Mouse (Mus musculus) embryonic facial prominence, embryonic 12.5 days (tissue): ENCODE results near the gene Pias3. TPM values are rescaled to one million over a fixed set of nuclear protein-coding genes. Genes with fewer than 3 reads are reported as not detected.
"Not testable (repeated sequence)": the region's sequence is repeated elsewhere in the genome, so short reads cannot be mapped to it uniquely, and the experiment has no call there.

ENCODE experiments used
- ATAC-seq: fragments of 200-750 bp; cut with Nextera tagmentation; 2 replicates; pipeline ENCODE4 v1.8.0; 2017; ENCODE audit not compliant: insufficient number of reproducible peaks, insufficient read depth, low FRiP score, low TSS enrichment
- H3K27ac ChIP-seq: fragments of 300-500 bp; sonication (generic); 2 replicates; pipeline ENCODE4 v1.5.1; 2016; ENCODE audit warnings: mild to moderate bottlenecking
- H3K27me3 ChIP-seq: fragments of 300-500 bp; sonication (generic); 2 replicates; pipeline ENCODE4 v1.6.1; 2016; ENCODE audit warnings: mild to moderate bottlenecking, moderate library complexity
- H3K36me3 ChIP-seq: fragments of 300-500 bp; sonication (generic); 2 replicates; pipeline ENCODE4 v1.6.1; 2016; ENCODE audit warnings: mild to moderate bottlenecking
- H3K4me1 ChIP-seq: fragments of 300-500 bp; sonication (generic); 2 replicates; pipeline ENCODE4 v1.6.1; 2016
- H3K4me2 ChIP-seq: fragments of 300-500 bp; sonication (generic); replicated peaks from 2 replicates; pipeline ENCODE4 v1.6.1; 2016; ENCODE audit warnings: mild to moderate bottlenecking, moderate library complexity
- H3K4me3 ChIP-seq: fragments of 300-500 bp; sonication (generic); 2 replicates; pipeline ENCODE4 v1.5.1; 2016; ENCODE audit warnings: mild to moderate bottlenecking
- H3K9ac ChIP-seq: fragments of 300-500 bp; sonication (generic); 2 replicates; pipeline ENCODE4 v1.6.1; 2016; ENCODE audit warnings: mild to moderate bottlenecking, moderate library complexity
- H3K9me3 ChIP-seq: fragments of 300-500 bp; sonication (generic); 2 replicates; pipeline ENCODE4 v1.6.1; 2016; ENCODE audit warnings: mild to moderate bottlenecking, moderate library complexity
- WGBS: fragments of 180-500 bp; shearing (Covaris S2); methylation state at CpG from one replicate; pipeline ENCODE4 v1.1.7; 2016; 5-methylcytosine and 5-hydroxymethylcytosine counted together
- polyA plus RNA-seq: library from polyadenylated mRNA; unstranded; fragments of >200 nt; fragmentation: Nextera tagmentation; extraction: Ambion mirVana; gene quantifications from 2 replicates; pipeline ENCODE4 v1.2.1, GENCODE M21; 2016

Gene Pias3
- polyA plus RNA-seq, result 77.4 and 77.5 TPM in 2 replicates

- peak within 1 kb of the TSS; percentile 94 for H3K9ac ChIP-seq
- H3K4me1 ChIP-seq, result peaks cover 26% of the 10 kb centered on the region
- H3K4me2 ChIP-seq, result peak within 1 kb of the TSS; percentile 67
- peak within 1 kb of the TSS; percentile 78 for H3K4me3 ChIP-seq
- peaks cover 19% of the 10 kb centered on the region for H3K36me3 ChIP-seq
- H3K27me3 ChIP-seq, result no peaks in the 10 kb centered on the region
- under 1% methylated on average over 35 of the region's 35 CpGs for WGBS
- ATAC-seq, result peak; percentile 84
- no peaks in the 10 kb centered on the region for H3K9me3 ChIP-seq
- peak within 1 kb of the TSS; percentile 97 for H3K27ac ChIP-seq
Measured at GRCm38 (mm10) chr3:96696198-96696765, at the start of gene Pias3. Gene Pias3, plus strand, starts transcription at chr3:96696384.

DNA sequence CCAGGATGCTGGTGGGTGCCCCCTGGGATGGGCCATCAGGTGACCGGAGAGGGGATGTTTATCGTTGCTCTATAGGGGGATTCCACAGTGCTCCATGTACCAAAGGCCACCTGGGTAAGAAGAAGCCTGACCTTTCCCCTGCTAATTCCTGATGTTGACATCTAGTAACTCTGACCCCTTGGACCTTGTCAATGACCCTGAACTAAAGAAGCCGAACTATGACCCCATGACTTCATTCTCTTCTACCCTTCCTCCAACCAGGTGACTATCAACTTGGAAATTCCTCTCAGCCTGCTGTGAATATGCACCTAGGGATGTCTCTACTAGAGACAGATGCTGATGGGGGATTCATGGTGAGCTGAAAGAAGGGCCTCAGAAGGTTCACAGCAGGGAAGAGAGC lies 48.8 kb upstream of the Pias3 start:
- no peak overlapping the region for H3K4me3 ChIP-seq
- no peak for ATAC-seq
- 70% methylated on average over 3 of the region's 3 CpGs for WGBS
- peaks cover 22% of the 10 kb centered on the region for H3K36me3 ChIP-seq
- no peaks in the 10 kb centered on the region for H3K4me1 ChIP-seq
- no peak overlapping the region for H3K9ac ChIP-seq
- H3K9me3 ChIP-seq, result no peaks in the 10 kb centered on the region
- H3K27me3 ChIP-seq, result no peaks in the 10 kb centered on the region
- H3K4me2 ChIP-seq, result no peak overlapping the region
- no peak overlapping the region for H3K27ac ChIP-seq

DNA sequence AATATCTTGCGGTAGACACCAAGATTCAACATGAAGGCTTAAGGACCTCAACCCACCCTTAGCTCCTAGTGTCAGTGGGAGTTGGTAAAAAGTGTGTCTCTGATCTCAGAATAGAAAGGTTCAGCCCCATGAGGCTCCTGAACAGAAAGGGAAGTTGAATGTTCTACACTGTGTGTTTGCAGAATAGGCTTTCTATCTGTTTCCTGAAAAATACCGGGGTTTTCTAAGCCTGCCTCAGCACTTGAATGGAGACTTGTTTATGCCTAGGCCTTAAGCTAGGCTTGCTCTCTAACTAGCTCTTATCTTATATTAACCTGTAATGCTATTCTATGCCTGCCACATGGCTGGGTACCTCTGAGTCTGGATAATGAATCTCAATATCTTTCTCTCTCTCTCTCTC lies 35.3 kb upstream of the Pias3 start:
- H3K27me3 ChIP-seq, result no peaks in the 10 kb centered on the region
- no peak overlapping the region for H3K27ac ChIP-seq
- H3K9me3 ChIP-seq, result no peaks in the 10 kb centered on the region
- no peak overlapping the region for H3K4me2 ChIP-seq
- ATAC-seq, result no peak
- H3K36me3 ChIP-seq, result peaks cover 4% of the 10 kb centered on the region; the same call in 1 of the 2 replicates
- WGBS, result 93% methylated on average over 2 of the region's 2 CpGs
- no peak overlapping the region for H3K4me3 ChIP-seq
- H3K4me1 ChIP-seq, result peaks cover 17% of the 10 kb centered on the region
- no peak overlapping the region for H3K9ac ChIP-seq

- H3K27me3 ChIP-seq, result no peaks in the 10 kb centered on the region
- no peaks in the 10 kb centered on the region for H3K9me3 ChIP-seq
- ATAC-seq, result no peak
- WGBS, result 45% methylated on average over 8 of the region's 8 CpGs
- H3K27ac ChIP-seq, result peak overlapping the region; percentile 82
- peak overlapping the region; percentile 51 for H3K4me2 ChIP-seq
- H3K36me3 ChIP-seq, result no peaks in the 10 kb centered on the region
- H3K4me3 ChIP-seq, result peak overlapping the region; percentile 19; the same call in 1 of the 2 replicates
- H3K4me1 ChIP-seq, result peaks cover 17% of the 10 kb centered on the region
- H3K9ac ChIP-seq, result 0 out of 2 replicates have a peak overlapping the region, but pooled peaks have one; percentile 15
Measured at GRCm38 (mm10) chr3:96662731-96663316, 33.4 kb upstream of the Pias3 start.

GRCm38 (mm10) chr3:96663432-96664239 lies 32.5 kb upstream of the Pias3 start:
- Histone ChIP-seq H3K27ac (peak overlapping the region; percentile 82), H3K4me1 (peaks cover 17% of the 10 kb centered on the region), H3K9ac (peak overlapping the region; percentile 45; the same call in 1 of the 2 replicates), H3K4me2 (peak overlapping the region; percentile 51), H3K9me3 (no peaks in the 10 kb centered on the region), H3K36me3 (no peaks in the 10 kb centered on the region), H3K4me3 (peak overlapping the region; percentile 19), H3K27me3 (no peaks in the 10 kb centered on the region)
- 7% methylated on average over 18 of the region's 18 CpGs for WGBS
- ATAC-seq, result peak; percentile 91

DNA sequence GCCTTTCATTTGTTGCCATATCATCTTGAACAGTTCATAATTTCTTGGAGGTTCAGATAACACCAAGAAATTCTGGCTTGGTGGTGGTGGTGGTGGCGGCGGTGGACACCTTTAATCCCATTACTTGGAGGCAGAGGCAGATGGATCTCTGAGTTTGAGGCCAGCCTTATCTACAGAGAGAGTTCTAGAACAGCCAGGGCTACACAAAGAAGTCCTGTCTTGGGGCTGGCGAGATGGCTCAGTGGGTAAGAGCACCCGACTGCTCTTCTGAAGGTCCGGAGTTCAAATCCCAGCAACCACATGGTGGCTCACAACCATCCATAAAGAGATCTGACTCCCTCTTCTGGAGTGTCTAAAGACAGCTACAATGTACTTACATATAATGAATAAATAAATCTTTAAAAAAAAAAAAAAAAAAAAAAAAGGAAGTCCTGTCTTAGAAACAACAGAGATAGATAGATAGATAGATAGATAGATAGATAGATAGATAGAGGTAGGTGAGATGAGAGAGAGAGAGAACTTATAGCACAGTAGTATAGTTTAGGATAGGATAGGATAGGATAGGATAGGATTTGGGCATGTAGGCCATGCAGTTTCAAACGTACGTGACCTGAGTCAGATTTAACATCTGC lies 30.3 kb upstream of the Pias3 start:
- 86% methylated on average over 7 of the region's 7 CpGs for WGBS
- H3K9ac ChIP-seq, H3K4me2 ChIP-seq, H3K36me3 ChIP-seq, H3K4me3 ChIP-seq, H3K27me3 ChIP-seq, H3K9me3 ChIP-seq, H3K27ac ChIP-seq, ATAC-seq: not testable (repeated sequence)
- peaks cover 17% of the 10 kb centered on the region for H3K4me1 ChIP-seq

GRCm38 (mm10) chr3:96666916-96667315 lies 29.3 kb upstream of the Pias3 start:
- no peak overlapping the region for H3K4me2 ChIP-seq
- no peak overlapping the region for H3K9ac ChIP-seq
- H3K4me1 ChIP-seq, result peaks cover 17% of the 10 kb centered on the region
- no peak for ATAC-seq
- no peaks in the 10 kb centered on the region for H3K9me3 ChIP-seq
- H3K36me3 ChIP-seq, result no peaks in the 10 kb centered on the region
- H3K27ac ChIP-seq, result no peak overlapping the region
- no peak overlapping the region for H3K4me3 ChIP-seq
- H3K27me3 ChIP-seq, result 0 out of 2 replicates have a peak, but pooled peaks cover 3% of the 10 kb centered on the region
- 91% methylated on average over 5 of the region's 5 CpGs for WGBS

- no peak overlapping the region for H3K4me3 ChIP-seq
- no peak overlapping the region for H3K9ac ChIP-seq
- no peaks in the 10 kb centered on the region for H3K36me3 ChIP-seq
- peaks cover 17% of the 10 kb centered on the region for H3K4me1 ChIP-seq
- ATAC-seq, result no peak
- no peak overlapping the region for H3K27ac ChIP-seq
- no peaks in the 10 kb centered on the region for H3K9me3 ChIP-seq
- WGBS, result 34% methylated on average over 1 of the region's 1 CpGs
- H3K27me3 ChIP-seq, result 0 out of 2 replicates have a peak, but pooled peaks cover 3% of the 10 kb centered on the region
- no peak overlapping the region for H3K4me2 ChIP-seq
Measured at GRCm38 (mm10) chr3:96667316-96667715, 28.9 kb upstream of the Pias3 start.

- 97% methylated on average over 5 of the region's 5 CpGs for WGBS
- ATAC-seq, result no peak
Measured at GRCm38 (mm10) chr3:96668424-96669067, 27.6 kb upstream of the Pias3 start.

DNA sequence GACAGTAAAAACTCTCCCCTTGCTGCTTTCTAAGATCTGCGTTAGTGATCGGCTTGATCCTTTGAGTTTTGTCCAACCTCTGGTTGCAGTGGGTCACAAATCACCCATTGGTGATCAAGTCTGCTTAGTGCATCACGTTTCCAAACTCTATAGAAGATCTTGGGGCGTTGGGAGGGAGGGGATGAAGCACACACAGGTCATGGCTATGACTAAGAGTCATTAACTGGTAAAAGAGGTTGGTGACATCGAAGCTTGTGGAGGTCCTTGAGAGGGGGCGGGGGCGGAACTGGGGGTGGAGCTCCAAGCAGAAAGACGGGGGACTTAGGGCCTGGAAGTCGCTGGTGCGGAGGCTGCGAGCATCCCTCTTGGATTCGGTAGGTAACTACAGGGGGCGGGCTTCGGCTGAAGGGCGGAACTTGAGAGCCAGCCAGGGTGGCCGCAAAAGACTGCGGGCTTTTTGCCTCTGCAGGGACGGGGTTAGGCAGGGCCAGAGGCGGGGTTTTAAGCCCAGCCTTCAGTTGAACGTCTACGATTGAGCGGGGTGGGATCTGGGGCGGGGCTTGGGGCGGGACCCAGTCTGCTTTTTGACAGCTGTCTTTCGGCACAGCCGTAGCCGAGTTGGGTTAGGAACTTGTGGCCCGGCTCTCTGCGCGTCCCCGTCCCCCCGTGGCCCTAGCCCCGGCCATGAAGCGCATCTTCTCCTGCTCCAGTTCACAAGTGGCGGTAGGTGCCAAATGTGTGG lies 26.3 kb upstream of the Pias3 start, which contains the start of gene Ankrd35:
Ankrd35 (plus strand) TSS at position 405 of the 742 bp plus-strand sequence.
- no peaks in the 10 kb centered on the region for H3K36me3 ChIP-seq
- no peaks in the 10 kb centered on the region for H3K9me3 ChIP-seq
- 5% methylated on average over 33 of the region's 35 CpGs for WGBS
- H3K4me3 ChIP-seq, result peak within 1 kb of the TSS; percentile 36
- ATAC-seq, result peak; percentile 88
- no peak within 1 kb of the TSS; the same call in 1 of the 2 replicates for H3K9ac ChIP-seq
- H3K27me3 ChIP-seq, result 0 out of 2 replicates have a peak, but pooled peaks cover 3% of the 10 kb centered on the region
- peak within 1 kb of the TSS; percentile 80 for H3K4me2 ChIP-seq
- H3K27ac ChIP-seq, result no peak within 1 kb of the TSS
- peaks cover 5% of the 10 kb centered on the region for H3K4me1 ChIP-seq

More at GRCm38 (mm10) chr3:96668424-96669067, 27.6 kb upstream of the Pias3 start:
- H3K27ac ChIP-seq, result no peak overlapping the region
- H3K4me2 ChIP-seq, result no peak overlapping the region
- no peak overlapping the region for H3K4me3 ChIP-seq
- H3K27me3 ChIP-seq, result 0 out of 2 replicates have a peak, but pooled peaks cover 3% of the 10 kb centered on the region
- no peak overlapping the region for H3K9ac ChIP-seq
- no peaks in the 10 kb centered on the region for H3K9me3 ChIP-seq
- peaks cover 7% of the 10 kb centered on the region for H3K4me1 ChIP-seq
- H3K36me3 ChIP-seq, result no peaks in the 10 kb centered on the region
